Mouse (Mus musculus) limb, embryonic 10.5 days (tissue): Measurements from ENCODE around the gene Erich3. TPM values are rescaled to one million over a fixed set of nuclear protein-coding genes. Genes with fewer than 3 reads are reported as not detected.

Source experiments
- DNase-seq: peaks from one replicate; pipeline ENCODE4 v3.0.0-alpha.2; 2017; ENCODE audit warnings: low spot score
- H3K27ac ChIP-seq: fragments of 300-500 bp; sonication (generic); 2 replicates; pipeline ENCODE4 v1.5.1; 2016; ENCODE audit warnings: mild to moderate bottlenecking
- H3K27me3 ChIP-seq: fragments of 300-500 bp; sonication (generic); 2 replicates; pipeline ENCODE4 v1.6.1; 2016; ENCODE audit warnings: low read depth, mild to moderate bottlenecking; ENCODE audit not compliant: poor library complexity, severe bottlenecking
- H3K36me3 ChIP-seq: fragments of 300-500 bp; sonication (generic); 2 replicates; pipeline ENCODE4 v1.6.1; 2016; ENCODE audit warnings: mild to moderate bottlenecking, moderate library complexity
- H3K4me1 ChIP-seq: fragments of 300-500 bp; sonication (generic); 2 replicates; pipeline ENCODE4 v1.6.1; 2016
- H3K4me3 ChIP-seq: fragments of 300-500 bp; sonication (generic); 2 replicates; pipeline ENCODE4 v1.5.1; 2016; ENCODE audit warnings: mild to moderate bottlenecking, moderate library complexity
- H3K9me3 ChIP-seq: fragments of 300-500 bp; sonication (generic); replicated peaks from 2 replicates; pipeline ENCODE4 v1.6.1; 2016; ENCODE audit warnings: mild to moderate bottlenecking
- WGBS: fragments of 180-500 bp; shearing (Covaris S2); methylation state at CpG from one replicate; pipeline ENCODE4 v1.1.7; 2016; 5-methylcytosine and 5-hydroxymethylcytosine counted together
- polyA plus RNA-seq: library from polyadenylated mRNA; unstranded; fragments of >200 nt; fragmentation: Nextera tagmentation; extraction: Ambion mirVana; gene quantifications from 2 replicates; pipeline ENCODE4 v1.2.1, GENCODE M21; 2016

The Erich3 gene
- polyA plus RNA-seq, 1 experiment from 2014 or later: 0.09 TPM

DNA sequence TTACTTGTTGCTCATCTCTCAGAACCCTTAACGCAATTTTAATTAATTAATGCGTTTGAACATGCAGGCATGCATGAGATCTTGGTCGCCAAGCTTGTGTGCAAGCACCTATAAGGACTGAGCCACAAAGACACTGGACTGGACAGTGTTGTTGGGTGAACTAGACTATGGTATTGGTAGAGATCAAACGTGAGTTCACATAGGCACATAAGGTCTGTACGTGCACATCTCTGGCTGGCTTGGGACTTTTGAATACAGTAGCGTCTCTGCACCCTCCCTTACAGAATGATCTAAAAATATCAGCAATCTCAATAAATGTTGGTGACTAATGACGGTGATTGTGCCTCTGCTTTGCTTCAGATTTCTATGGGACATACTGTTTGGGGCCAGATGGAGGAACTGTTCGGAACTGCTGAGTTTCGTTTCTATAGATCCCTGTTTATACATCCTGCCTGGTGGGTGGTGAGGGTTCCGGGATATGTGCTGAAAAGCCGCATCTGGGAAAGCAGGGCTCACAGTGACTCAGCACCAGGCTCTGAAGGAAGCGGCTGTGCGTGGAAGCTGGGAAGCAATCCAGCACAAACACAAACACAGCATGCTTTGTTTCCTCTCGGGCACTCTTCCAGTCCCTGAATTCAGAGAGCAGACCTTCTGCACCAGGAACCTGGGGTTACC lies 28.4 kb downstream of the Erich3 start:
- peaks cover 28% of the 10 kb centered on the region for H3K4me1 ChIP-seq
- no peak for DNase-seq
- H3K36me3 ChIP-seq: no peaks in the 10 kb centered on the region
- no peak overlapping the region for H3K4me3 ChIP-seq
- H3K9me3 ChIP-seq: no peaks in the 10 kb centered on the region
- 0 out of 2 replicates have a peak, but pooled peaks cover 5% of the 10 kb centered on the region for H3K27me3 ChIP-seq
- WGBS: 71% methylated on average over 14 of the region's 14 CpGs
- 0 out of 2 replicates have a peak overlapping the region, but pooled peaks have one; percentile 9 for H3K27ac ChIP-seq

DNA sequence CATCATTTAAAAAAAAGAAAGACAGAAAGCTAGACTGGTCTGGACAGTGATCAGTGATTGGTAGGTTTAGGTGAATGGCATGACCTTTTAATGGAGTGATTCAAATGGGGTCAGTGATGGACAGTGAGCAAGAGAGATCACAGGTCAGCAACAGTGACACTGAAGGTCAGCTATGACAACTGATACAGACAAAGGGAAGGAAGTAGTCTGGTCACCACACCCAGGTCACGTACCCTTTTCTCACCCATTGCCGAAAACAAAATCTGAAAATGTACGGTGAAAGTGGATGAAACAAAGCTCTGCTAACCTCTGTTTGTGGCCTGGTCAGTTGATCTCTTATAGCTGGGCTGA lies 28.9 kb downstream of the Erich3 start:
- Histone ChIP-seq H3K27me3 (0 out of 2 replicates have a peak, but pooled peaks cover 5% of the 10 kb centered on the region), H3K4me3 (no peak overlapping the region), H3K4me1 (peaks cover 32% of the 10 kb centered on the region), H3K36me3 (no peaks in the 10 kb centered on the region), H3K9me3 (no peaks in the 10 kb centered on the region), H3K27ac (0 out of 2 replicates have a peak overlapping the region, but pooled peaks have one; percentile 9)
- 73% methylated on average over 3 of the region's 3 CpGs for WGBS
- DNase-seq: no peak

DNA sequence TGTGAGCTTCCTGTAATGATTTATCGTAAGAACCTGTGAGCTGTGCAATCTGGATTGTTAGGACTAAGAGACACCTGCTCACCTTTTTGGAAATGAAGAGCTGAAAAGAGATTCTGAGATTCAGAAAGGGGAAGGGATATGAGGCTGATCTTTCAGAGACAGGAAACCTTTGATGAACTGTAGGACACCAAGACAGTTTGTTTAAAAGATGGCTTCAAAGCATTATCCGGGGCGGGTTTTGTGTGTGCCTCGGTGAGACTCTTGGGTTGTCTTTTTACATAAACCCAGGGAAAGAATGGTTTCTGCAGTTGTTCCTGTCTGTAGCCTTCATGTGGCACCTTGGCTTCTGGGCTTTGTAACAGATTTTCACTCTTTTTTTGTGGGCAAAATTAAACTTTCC lies 30.2 kb downstream of the Erich3 start:
- H3K4me3 ChIP-seq: no peak overlapping the region
- 74% methylated on average over 4 of the region's 4 CpGs for WGBS
- H3K9me3 ChIP-seq: no peaks in the 10 kb centered on the region
- H3K4me1 ChIP-seq: peaks cover 44% of the 10 kb centered on the region
- H3K27me3 ChIP-seq: 0 out of 2 replicates have a peak, but pooled peaks cover 5% of the 10 kb centered on the region
- no peak for DNase-seq
- no peak overlapping the region for H3K27ac ChIP-seq
- H3K36me3 ChIP-seq: no peaks in the 10 kb centered on the region

DNA sequence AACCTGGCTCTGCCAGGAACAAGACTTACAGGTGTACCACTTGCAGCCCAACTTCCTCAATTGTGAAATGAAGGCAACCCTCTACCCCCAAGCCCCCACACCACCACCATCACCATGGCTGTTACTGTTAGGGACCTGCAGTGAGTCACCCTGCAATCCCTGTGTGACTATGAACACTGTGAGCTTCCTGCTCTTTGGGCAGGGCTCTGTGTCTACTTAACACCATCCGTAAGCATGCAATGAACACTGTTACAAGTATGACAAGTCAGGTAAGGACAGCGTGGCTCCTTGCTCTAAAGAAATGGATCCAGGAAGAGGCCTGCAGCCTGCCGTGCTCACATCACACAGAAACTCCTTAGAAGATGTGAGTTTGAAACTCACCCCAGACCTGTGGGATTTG lies 33.0 kb downstream of the Erich3 start:
- Histone ChIP-seq H3K36me3 (no peaks in the 10 kb centered on the region), H3K27ac (peak overlapping the region; percentile 30; the same call in 1 of the 2 replicates), H3K4me3 (no peak overlapping the region), H3K4me1 (peaks cover 55% of the 10 kb centered on the region), H3K27me3 (0 out of 2 replicates have a peak, but pooled peaks cover 5% of the 10 kb centered on the region), H3K9me3 (no peaks in the 10 kb centered on the region)
- no peak for DNase-seq
- 95% methylated on average over 3 of the region's 3 CpGs for WGBS

DNA sequence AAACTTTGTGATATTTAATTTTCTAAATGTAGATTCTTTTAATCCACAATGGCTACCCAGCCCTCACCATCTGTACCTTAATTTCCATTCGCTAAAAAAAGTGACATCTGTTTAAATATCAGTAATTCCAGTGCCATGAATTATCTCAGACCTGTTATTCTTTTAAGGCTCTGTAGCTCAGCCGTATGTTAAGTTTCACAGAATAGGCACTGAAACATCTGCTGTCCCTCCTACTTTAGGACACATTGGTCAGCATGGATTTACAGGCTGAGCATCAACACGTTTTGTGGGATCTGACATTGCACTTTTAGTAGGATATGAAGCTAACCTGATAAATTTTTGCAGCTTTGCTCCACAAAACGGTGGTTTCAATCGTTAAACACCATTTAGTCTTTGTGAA lies 35.2 kb downstream of the Erich3 start:
- H3K4me1 ChIP-seq: peaks cover 59% of the 10 kb centered on the region

DNA sequence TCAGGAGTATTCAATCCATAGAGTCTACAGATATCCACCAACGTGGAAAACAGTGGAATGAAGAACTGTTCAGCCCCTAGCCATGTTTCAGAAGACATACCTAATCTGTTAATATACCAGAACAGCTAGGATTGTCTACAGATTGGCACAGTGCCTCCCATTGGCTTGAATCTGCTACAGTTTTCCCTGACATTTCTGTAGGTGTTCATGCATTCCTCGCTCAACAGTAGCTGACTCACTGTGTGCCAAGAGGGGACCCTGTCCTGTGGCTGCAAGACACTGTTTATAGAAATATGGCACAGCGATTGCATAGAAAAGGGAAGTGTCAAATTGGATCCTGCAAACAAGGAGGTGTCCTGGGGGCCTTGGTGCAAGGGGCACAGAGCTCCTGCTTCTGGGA lies 36.6 kb downstream of the Erich3 start:
- H3K4me1 ChIP-seq: peaks cover 69% of the 10 kb centered on the region
- no peaks in the 10 kb centered on the region for H3K9me3 ChIP-seq
- H3K4me3 ChIP-seq: no peak overlapping the region
- WGBS: 84% methylated on average over 3 of the region's 3 CpGs
- H3K36me3 ChIP-seq: no peaks in the 10 kb centered on the region
- H3K27ac ChIP-seq: no peak overlapping the region
- no peak for DNase-seq
- no peaks in the 10 kb centered on the region for H3K27me3 ChIP-seq

More for the DNA sequence above, 35.2 kb downstream of the Erich3 start:
- H3K27me3 ChIP-seq: no peaks in the 10 kb centered on the region
- whole genome bisulfite sequencing: 42% methylated on average over 5 of the region's 5 CpGs
- DNase-seq: no peak
- H3K36me3 ChIP-seq: no peaks in the 10 kb centered on the region
- no peaks in the 10 kb centered on the region for H3K9me3 ChIP-seq
- no peak overlapping the region for H3K4me3 ChIP-seq
- H3K27ac ChIP-seq: no peak overlapping the region

DNA sequence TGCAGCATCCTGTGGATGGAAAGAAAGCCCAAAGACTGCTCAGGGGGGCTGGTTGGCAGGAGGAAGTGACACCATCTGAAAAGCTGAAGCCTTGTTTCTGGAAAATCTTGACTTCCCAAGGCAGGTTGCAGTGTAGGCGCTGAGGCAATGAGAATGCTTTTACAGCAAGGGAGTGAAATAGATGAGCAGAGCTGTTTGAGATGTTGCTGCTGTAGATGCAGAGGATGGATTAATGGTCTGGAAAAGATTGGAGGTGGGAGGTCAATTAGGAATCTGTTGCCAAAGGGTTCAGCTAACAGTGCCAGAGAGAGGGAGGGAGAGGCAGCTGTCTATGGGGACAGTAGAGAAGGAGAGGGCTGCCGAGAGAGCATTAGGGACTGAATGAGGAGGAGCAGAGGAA lies 37.1 kb downstream of the Erich3 start:
- no peak overlapping the region for H3K4me3 ChIP-seq
- no peak overlapping the region for H3K27ac ChIP-seq
- H3K4me1 ChIP-seq: peaks cover 65% of the 10 kb centered on the region
- no peaks in the 10 kb centered on the region for H3K36me3 ChIP-seq
- 60% methylated on average over 2 of the region's 2 CpGs for WGBS
- H3K27me3 ChIP-seq: no peaks in the 10 kb centered on the region
- no peaks in the 10 kb centered on the region for H3K9me3 ChIP-seq
- no peak for DNase-seq

DNA sequence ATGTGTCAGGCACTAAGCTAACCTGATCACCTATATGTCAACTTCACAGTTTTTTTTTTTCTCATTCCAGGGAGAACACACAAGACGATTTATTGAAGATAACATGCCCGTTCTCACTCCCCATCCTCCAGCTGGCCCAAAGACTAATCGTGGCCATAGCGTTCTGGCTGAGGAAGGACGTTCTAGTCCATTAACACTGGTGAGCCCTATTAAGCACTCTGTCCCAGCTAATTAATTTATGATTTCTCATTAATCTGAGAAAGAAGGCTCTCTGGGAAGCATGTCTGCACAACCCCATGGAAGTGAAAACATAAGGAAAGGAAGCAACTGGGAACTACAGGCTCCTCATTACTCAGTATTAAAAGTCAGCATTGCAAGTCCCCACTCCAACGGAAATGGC lies 41.1 kb downstream of the Erich3 start:
- H3K4me1 ChIP-seq: peaks cover 33% of the 10 kb centered on the region
- H3K4me3 ChIP-seq: no peak overlapping the region
- no peaks in the 10 kb centered on the region for H3K9me3 ChIP-seq
- no peaks in the 10 kb centered on the region for H3K36me3 ChIP-seq
- H3K27ac ChIP-seq: no peak overlapping the region
- no peak for DNase-seq
- no peaks in the 10 kb centered on the region for H3K27me3 ChIP-seq
- 45% methylated on average over 6 of the region's 6 CpGs for WGBS

DNA sequence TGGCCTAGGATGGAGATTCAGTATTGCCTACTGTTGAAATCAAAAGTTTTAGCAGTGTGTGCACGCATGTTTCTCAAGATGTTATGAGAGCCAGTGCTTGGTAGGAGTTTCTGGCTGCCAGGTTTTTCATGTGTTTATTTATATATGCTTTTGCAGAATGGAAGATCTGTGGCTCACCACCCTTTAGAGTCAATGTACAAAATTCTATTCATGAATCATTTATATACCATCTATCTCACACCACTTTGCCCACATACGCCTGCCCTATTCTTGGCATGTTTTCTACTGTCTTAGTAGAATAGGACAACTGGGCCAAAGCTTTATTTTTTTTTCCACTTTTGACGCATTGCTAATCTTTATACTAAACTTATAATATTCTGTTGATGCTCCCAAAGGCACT lies 44.5 kb downstream of the Erich3 start:
- Histone ChIP-seq H3K27ac (no peak overlapping the region), H3K4me3 (no peak overlapping the region), H3K36me3 (no peaks in the 10 kb centered on the region), H3K9me3 (no peaks in the 10 kb centered on the region), H3K4me1 (peaks cover 20% of the 10 kb centered on the region), H3K27me3 (no peaks in the 10 kb centered on the region)
- no peak for DNase-seq
- 93% methylated on average over 3 of the region's 3 CpGs for WGBS

DNA sequence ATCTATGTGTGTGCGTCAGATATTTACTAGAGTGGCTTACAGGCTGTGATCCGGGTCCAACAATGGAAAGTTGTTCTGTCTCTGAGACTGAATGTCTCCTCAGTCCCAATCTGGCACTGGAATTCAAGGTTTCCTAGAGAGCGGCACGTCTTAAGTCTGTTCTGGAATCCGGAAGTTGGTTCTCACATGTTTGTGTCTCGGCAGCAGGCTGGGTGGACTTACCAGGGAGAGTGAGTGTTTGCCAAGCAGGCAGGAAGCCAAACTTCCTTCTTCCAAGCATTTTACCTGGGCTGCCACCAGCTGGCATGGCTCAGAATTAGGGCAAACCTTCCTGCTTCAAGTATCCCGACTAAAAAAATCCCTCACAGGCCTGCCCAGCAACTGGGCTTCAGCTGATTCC lies 59.5 kb downstream of the Erich3 start:
- Histone ChIP-seq H3K4me3 (no peak overlapping the region), H3K27ac (no peak overlapping the region), H3K9me3 (no peaks in the 10 kb centered on the region), H3K27me3 (no peaks in the 10 kb centered on the region), H3K36me3 (no peaks in the 10 kb centered on the region), H3K4me1 (peaks cover 7% of the 10 kb centered on the region)
- DNase-seq: no peak
- WGBS: 88% methylated on average over 7 of the region's 7 CpGs

DNA sequence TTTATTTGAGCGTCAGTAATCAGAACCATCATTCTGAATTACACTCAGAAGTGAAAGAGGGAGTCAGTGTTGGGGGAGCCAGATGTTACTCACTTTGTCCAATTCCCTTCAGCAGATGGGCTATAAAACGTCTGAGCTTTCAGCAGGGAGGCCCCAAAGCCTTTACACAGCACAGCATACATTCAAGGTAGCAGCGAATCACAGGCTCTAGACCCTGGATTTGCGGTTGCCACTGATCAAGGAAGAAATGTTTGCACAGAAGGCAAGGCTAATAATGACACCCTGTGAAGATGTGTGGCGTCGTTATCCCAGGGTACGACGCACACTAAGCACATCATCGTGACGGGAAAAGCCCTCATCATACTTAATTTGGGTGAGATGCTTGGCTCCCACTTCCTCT lies 67.8 kb downstream of the Erich3 start:
- no peak overlapping the region for H3K4me3 ChIP-seq
- no peaks in the 10 kb centered on the region for H3K27me3 ChIP-seq
- no peak overlapping the region for H3K27ac ChIP-seq
- H3K36me3 ChIP-seq: no peaks in the 10 kb centered on the region
- peaks cover 10% of the 10 kb centered on the region for H3K4me1 ChIP-seq
- no peak for DNase-seq
- no peaks in the 10 kb centered on the region for H3K9me3 ChIP-seq
- 68% methylated on average over 10 of the region's 10 CpGs for WGBS

DNA sequence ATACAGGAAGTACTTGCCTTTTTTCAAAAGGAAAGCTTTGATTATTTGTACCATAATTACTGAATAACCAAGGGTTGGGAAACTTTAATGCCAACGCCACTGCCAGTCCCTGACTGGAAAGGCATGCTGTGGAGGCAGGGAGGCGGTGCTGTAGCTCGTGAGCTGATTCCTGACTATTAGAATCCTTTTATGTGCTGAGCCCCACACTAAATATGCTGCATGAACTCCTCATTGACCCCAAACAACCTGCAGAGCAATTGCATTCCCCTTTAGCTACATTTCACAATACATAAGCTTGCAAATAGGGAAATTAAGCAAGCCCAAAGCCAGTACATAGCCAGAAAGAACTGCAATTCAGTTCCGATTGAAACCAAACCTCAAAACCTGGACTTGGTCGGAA lies 77.8 kb downstream of the Erich3 start:
- WGBS: 78% methylated on average over 5 of the region's 5 CpGs
- H3K4me3 ChIP-seq: no peak overlapping the region
- H3K4me1 ChIP-seq: no peaks in the 10 kb centered on the region
- DNase-seq: no peak
- no peaks in the 10 kb centered on the region for H3K27me3 ChIP-seq
- no peaks in the 10 kb centered on the region for H3K36me3 ChIP-seq
- no peak overlapping the region for H3K27ac ChIP-seq
- no peaks in the 10 kb centered on the region for H3K9me3 ChIP-seq

DNA sequence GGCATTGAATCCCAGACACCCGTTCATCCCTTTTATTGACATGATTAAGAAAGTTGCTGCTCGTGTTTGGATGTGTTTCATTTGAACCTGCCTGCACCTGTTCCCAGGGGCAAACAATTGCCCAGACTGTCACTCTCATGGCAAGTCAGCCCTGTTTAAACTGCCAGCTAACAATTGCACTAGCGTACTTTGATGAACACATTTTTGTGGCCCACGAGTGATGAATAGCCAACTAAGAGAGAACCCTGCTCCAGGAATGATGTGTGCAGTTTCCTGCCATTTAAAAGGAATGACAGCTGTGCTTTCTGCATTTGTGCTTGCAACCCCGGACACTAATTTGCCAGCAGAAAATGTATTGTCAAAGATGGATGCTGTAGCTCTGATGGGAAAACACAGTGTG lies 79.3 kb downstream of the Erich3 start:
- DNase-seq: no peak
- 75% methylated on average over 5 of the region's 5 CpGs for WGBS
- no peaks in the 10 kb centered on the region for H3K27me3 ChIP-seq
- no peaks in the 10 kb centered on the region for H3K9me3 ChIP-seq
- no peaks in the 10 kb centered on the region for H3K36me3 ChIP-seq
- H3K4me1 ChIP-seq: no peaks in the 10 kb centered on the region
- H3K4me3 ChIP-seq: no peak overlapping the region
- no peak overlapping the region for H3K27ac ChIP-seq

DNA sequence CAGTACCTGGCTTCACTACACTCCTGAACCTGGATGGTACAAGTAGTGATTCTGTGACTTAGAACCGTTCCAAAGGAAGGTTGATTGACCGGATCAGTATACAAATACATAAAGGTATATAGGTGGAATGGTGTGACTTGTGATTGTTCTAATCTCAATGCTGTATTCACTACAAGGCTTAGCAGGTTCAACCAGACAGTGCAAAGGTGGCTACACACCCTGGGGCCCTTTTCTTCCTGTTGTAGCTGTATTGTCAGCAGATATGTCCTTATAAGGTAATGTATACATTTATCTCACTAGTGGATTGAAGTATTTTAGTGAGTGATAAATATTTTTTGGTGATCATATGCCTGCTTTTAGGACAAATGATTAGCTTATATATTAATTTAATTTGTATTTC lies 80.7 kb downstream of the Erich3 start:
- no peaks in the 10 kb centered on the region for H3K36me3 ChIP-seq
- H3K27ac ChIP-seq: no peak overlapping the region
- no peaks in the 10 kb centered on the region for H3K4me1 ChIP-seq
- DNase-seq: no peak
- no peaks in the 10 kb centered on the region for H3K9me3 ChIP-seq
- 91% methylated on average over 2 of the region's 2 CpGs for WGBS
- no peaks in the 10 kb centered on the region for H3K27me3 ChIP-seq
- no peak overlapping the region for H3K4me3 ChIP-seq
